Mouse (Mus musculus): ENCODE results near the gene Dock4.

Dock4 gene

DNA sequence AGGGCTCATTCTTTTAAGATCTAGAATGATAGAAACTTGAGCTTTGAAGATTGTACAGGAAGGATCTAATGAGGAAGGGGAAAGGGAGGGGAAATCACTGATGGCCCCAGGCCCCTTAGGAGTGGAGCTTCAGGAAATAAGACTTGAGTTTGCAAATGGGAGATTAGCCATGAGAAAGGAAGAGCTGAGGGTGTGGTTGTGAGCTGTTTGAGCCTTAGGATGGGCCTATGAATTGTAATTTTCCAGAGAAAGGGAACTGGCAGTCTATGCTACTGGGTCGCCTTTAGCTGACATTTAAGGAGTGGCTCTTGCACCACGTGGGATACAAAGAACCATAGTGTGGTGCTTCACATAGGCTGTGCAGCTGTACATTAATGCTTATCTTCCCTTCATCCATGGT is 208.6 kb downstream of the Dock4 start:
- no peak for DNase-seq (ENCODE audit: low spot score in 2 of 2)

DNA sequence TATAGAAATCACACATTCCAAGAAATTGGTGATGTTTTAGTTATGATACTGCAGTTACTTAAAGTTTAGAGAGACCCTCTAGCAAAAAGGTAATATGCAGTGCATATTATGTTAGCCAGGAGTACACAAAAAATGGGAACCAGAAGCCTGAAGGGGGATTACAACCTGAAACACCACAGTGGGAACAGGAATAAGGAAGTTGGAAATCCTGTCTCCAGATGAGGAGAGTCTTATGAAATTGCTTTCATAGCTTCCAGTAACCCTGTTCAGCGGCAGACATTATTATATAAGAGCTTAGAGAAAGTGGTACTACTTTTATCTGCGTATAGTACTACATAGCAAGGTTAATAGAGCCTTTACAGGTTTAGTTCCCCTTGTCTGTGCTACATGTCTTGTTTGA is 210.1 kb downstream of the Dock4 start:
- no peak for DNase-seq (ENCODE audit: low spot score in 2 of 2)

- peak in 1 of 2 experiments; percentile 22 for DNase-seq (ENCODE audit: low spot score in 2 of 2)
Measured at GRCm38 (mm10) chr12:40656438-40656837, 210.7 kb downstream of the Dock4 start.

GRCm38 (mm10) chr12:40657229-40657885 is 211.6 kb downstream of the Dock4 start:
- DNase-seq (ENCODE audit: low spot score in 2 of 2) = no peak

- no peak for DNase-seq (ENCODE audit: low spot score in 2 of 2)
Measured at GRCm38 (mm10) chr12:40659689-40660088, 213.9 kb downstream of the Dock4 start.

DNA sequence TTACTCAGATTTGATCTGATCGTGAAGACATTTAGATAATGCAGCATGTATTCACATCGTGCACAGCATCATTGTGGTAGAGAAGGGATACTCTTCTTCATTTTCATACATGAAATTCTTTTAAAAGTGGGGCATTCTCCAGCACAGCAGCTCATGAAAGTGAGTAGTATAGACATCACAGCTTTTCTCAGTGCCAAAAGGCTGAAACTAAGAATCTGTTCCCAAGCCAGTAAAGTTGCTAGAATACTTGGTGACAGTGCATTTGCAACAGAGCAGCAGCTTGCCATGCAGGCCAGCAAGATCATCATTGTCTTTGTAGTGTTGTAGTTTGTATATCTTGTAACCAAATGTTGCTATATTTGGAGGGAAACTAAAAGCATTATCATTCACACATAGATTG is 223.7 kb downstream of the Dock4 start:
- DNase-seq (ENCODE audit: low spot score in 2 of 2) = no peak

DNA sequence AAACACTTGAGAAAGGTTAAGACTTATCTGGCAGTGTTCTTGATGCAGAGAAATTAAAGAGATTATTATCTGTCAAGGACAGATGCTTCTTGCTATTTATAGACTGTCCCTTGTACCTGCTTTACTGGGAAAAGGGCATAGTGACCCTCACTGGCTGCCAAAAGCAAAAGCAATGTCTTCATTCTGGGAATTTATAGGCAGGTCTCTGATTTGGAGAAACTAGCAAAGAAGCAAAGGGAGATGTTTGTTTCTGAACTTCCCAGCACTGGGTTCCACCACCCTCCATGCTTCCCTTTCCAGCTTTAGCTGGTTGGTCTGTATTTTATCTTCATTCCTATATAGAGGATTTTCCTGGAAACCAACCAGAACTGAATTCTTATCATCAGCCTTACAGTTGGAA is 225.0 kb downstream of the Dock4 start:
- no peak for DNase-seq (ENCODE audit: low spot score in 2 of 2)

- no peak for DNase-seq (ENCODE audit: low spot score in 2 of 2)
Measured at GRCm38 (mm10) chr12:40679713-40680112, 234.0 kb downstream of the Dock4 start.

DNA sequence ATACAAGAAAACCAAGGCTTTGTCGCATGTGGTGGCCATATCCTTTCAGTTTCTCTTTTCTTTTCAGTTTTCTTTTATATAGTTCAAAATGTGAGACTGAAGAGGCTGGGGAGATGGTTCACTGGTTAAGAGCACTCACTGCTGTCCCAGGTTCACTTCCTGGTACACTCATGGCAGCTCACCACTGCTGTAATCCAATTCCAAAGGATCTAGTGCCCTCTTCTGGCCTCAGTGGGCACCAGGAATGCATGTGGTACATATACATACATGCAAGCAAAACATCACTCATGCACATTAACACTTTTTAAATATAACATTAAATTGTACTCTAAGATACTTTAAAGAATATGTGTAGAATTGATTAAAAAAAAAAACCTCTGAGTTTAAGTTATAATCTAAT is 234.8 kb downstream of the Dock4 start:
- DNase-seq (ENCODE audit: low spot score in 2 of 2) = no peak

DNA sequence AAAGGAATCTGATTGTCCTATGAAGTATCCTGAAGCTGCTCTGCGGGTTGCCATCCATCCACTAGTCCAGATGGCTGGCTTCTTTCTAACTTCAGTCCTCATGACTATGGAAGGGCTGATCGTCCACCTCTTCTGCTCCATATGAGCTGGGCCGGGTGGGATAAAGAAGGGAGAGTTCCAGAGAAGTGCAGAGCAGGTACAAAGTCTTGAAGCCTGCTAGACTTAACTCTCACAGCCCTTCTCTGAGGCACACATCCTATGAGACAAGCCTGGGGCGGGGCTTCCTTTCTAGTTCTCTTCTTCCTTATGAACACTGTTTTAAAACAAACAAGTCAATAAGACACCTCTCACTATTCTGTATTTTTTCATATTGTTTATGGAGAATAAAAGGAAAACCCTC is 245.7 kb downstream of the Dock4 start:
- DNase-seq (ENCODE audit: low spot score in 2 of 2) = no peak

GRCm38 (mm10) chr12:40694082-40694721 is 248.4 kb downstream of the Dock4 start:
- DNase-seq (ENCODE audit: low spot score in 2 of 2) = no peak

GRCm38 (mm10) chr12:40698330-40698729 is 252.6 kb downstream of the Dock4 start:
- no peak for DNase-seq (ENCODE audit: low spot score in 2 of 2)

GRCm38 (mm10) chr12:40702233-40702792 is 256.6 kb downstream of the Dock4 start:
- DNase-seq (ENCODE audit: low spot score in 2 of 2) = no peak

DNA sequence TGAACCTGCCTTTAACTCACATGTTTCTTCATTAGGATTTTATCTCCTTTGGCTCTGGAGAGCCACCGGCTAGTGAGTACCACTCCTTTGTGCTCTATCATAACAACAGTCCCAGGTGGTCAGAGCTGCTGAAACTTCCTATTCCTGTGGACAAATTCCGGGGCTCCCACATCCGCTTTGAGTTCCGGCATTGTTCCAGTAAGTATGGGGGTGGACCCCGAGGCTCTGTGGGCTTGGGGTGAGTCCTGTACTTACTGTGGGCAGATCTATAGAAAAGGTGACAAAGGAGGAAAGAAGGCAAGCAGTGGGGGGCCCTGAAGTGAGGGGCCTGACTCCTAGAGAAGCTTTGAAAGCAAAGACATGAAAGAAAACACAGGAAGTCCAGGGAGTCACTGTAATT is 258.5 kb downstream of the Dock4 start:
- DNase-seq (ENCODE audit: low spot score in 2 of 2) = no peak

- no peak for DNase-seq (ENCODE audit: low spot score in 2 of 2)
Measured at GRCm38 (mm10) chr12:40707108-40707507, 261.4 kb downstream of the Dock4 start.

DNA sequence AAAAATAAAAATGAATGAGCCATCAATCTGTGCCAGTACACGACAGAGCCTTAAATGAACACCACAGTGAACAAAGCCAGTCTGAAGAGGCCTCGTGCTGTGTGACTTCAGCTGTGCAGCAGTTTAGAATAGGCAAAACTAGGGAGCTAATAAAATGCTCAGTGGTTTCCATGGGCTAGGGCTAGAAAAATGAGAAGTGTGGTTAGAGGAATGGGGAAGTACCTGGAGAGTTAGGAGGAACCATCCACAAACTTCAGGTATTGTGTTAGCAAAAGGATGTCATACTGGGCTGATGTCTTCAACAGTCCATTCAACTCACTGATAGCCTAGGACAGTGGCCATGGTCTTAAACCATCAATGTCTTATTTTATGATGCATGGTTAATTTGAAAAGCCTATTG is 263.3 kb downstream of the Dock4 start:
- DNase-seq (ENCODE audit: low spot score in 2 of 2) = no peak

GRCm38 (mm10) chr12:40712235-40712634 is 266.5 kb downstream of the Dock4 start:
- DNase-seq (ENCODE audit: low spot score in 2 of 2) = no peak

DNA sequence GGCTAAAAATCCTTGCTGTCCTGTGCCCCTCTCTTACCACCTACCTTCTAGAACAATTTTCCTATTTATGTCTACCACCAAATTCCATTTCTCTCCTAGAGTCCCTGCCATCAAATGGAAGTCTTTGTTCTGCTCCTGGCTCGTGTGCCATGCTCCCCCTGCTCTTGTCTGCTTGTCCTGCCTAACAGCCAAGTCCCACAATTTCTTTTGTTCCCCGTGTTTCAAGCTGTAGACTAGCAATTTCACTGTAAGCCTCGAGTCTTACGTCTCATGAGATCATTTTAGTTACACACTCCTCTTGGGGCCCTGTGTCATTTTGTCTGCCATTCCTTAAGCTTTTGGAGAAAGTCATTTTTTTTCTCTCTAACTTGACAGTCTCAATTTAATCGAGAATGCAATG is 268.5 kb downstream of the Dock4 start:
- no peak for DNase-seq (ENCODE audit: low spot score in 2 of 2)

- DNase-seq (ENCODE audit: low spot score in 2 of 2) = no peak
Measured at GRCm38 (mm10) chr12:40715174-40715573, 269.4 kb downstream of the Dock4 start.

GRCm38 (mm10) chr12:40728373-40728772 is 282.6 kb downstream of the Dock4 start:
- DNase-seq (ENCODE audit: low spot score in 2 of 2) = no peak

DNA sequence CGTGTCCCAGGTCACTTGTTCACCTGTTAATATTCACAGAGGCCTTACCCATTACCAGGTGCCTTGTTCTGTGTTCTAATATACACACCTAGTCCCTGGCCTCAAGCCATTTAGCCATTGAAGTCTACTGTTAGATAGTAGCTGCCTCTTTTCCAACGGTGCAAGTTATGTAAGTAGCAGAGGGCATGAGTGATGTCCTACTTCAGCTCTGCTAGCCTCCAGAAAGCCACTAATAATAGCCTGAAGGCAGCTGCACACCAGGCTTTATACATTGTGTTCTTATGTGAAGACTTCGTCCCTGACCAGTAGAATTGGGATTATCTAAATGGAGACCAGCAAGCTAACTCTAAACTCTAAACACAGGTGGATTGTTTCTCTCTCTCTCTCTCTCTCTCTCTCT is 285.0 kb downstream of the Dock4 start:
- no peak for DNase-seq (ENCODE audit: low spot score in 2 of 2)

DNA sequence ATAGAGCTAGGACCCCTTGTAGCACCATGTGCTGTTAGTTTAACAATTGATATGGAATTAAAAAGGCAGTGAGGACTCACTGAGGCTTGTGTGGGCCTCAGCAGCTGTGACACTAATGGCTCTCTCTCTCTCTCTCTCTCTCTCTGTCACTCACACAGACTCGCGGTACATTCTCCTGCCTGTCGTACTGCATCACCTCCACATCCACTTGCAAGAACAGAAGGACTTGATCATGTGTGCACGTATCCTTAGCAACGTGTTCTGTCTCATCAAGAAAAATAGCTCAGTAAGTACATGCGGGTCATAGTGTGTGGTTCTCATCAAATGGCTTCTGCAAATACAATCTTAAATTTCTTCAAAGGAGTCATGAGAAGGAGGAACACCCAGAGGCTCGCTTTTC is 299.7 kb downstream of the Dock4 start:
- DNase-seq (ENCODE audit: low spot score in 2 of 2) = peak in 1 of 2 experiments; percentile 44

DNA sequence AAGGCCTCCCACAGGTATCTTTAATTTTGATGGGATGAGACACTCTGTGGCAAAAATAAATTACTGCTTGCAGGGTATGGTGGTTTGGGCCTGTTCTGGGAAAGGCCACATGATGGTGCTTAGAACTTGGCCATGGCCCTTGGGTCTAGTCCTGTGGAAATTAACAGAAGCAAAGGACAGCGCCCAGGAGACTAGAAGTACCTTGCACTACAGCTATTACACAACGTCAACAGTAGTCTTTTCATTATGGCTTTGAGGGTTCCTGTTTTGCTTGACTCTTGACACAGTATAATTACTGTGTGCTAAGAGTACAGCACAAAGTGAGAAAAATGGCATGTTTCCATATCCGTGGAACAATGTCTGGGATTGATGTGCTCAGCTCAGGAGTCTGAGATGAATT is 300.3 kb downstream of the Dock4 start:
- DNase-seq (ENCODE audit: low spot score in 2 of 2) = no peak
